Mouse (Mus musculus) embryonic facial prominence, embryonic 13.5 days (tissue): Measurements from ENCODE around the gene Myd88. TPM values are rescaled to one million over a fixed set of nuclear protein-coding genes. Genes with fewer than 3 reads are reported as not detected.
A peak's percentile ranks its signal among the peaks of the same experiment; 100 is the strongest.

Source experiments
- ATAC-seq: fragments of 200-750 bp; cut with Nextera tagmentation; 2 replicates; pipeline ENCODE4 v1.8.0; 2017; ENCODE audit warnings: low read depth; ENCODE audit not compliant: insufficient number of reproducible peaks, insufficient read depth, low FRiP score, low TSS enrichment
- H3K27ac ChIP-seq: fragments of 300-500 bp; sonication (generic); 2 replicates; pipeline ENCODE4 v1.5.1; 2015; ENCODE audit warnings: moderate library complexity, mild to moderate bottlenecking, inconsistent platforms
- H3K27me3 ChIP-seq: fragments of 300-500 bp; sonication (generic); 2 replicates; pipeline ENCODE4 v1.6.1; 2015; ENCODE audit warnings: mild to moderate bottlenecking, inconsistent platforms
- H3K36me3 ChIP-seq: fragments of 300-500 bp; sonication (generic); 2 replicates; pipeline ENCODE4 v1.6.1; 2015; ENCODE audit warnings: mild to moderate bottlenecking, inconsistent platforms
- H3K4me1 ChIP-seq: fragments of 300-500 bp; sonication (generic); 2 replicates; pipeline ENCODE4 v1.6.1; 2015; ENCODE audit warnings: inconsistent platforms
- H3K4me2 ChIP-seq: fragments of 300-500 bp; sonication (generic); 2 replicates; pipeline ENCODE4 v1.6.1; 2015; ENCODE audit warnings: moderate library complexity, mild to moderate bottlenecking, inconsistent platforms
- H3K4me3 ChIP-seq: fragments of 300-500 bp; sonication (generic); 2 replicates; pipeline ENCODE4 v1.5.1; 2015; ENCODE audit warnings: mild to moderate bottlenecking, inconsistent platforms
- H3K9ac ChIP-seq: fragments of 300-500 bp; sonication (generic); 2 replicates; pipeline ENCODE4 v1.6.1; 2015; ENCODE audit warnings: mild to moderate bottlenecking, inconsistent platforms
- H3K9me3 ChIP-seq: fragments of 300-500 bp; sonication (generic); 2 replicates; pipeline ENCODE4 v1.6.1; 2016; ENCODE audit warnings: inconsistent platforms
- WGBS: fragments of 180-500 bp; shearing (Covaris S2); methylation state at CpG from one replicate; pipeline ENCODE4 v1.1.7; 2015; ENCODE audit warnings: mixed read lengths; 5-methylcytosine and 5-hydroxymethylcytosine counted together
- polyA plus RNA-seq: library from polyadenylated mRNA; unstranded; fragments of >200 nt; fragmentation: Nextera tagmentation; extraction: Ambion mirVana; gene quantifications from 2 replicates; pipeline ENCODE4 v1.2.1, GENCODE M21; 2015

Gene Myd88
- polyA plus RNA-seq, 1 experiment from 2014 or later = 17.7 TPM

DNA sequence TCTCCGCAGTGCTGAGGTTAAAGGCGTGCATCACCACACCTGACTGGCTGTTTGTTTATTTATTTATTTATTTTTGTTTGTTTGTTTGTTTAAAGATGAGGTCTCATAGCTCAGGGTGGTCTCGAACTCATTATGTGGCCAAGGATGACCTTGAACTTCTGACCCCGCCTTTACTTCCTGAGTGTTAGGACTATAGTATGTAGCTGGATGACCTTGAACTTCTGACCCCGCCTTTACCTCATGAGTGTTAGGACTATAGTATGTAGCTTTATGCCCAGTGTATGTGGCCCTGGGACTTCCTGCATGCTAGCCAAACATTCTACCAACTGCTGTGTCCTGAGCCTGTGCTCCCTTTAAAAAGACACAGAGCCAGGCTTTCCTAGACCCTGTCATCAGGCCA lies 20.2 kb upstream of the Myd88 start:
- no peaks in the 10 kb centered on the region for H3K36me3 ChIP-seq
- WGBS = 94% methylated on average over 5 of the region's 5 CpGs
- no peak overlapping the region for H3K4me2 ChIP-seq
- H3K4me3 ChIP-seq = no peak overlapping the region
- H3K9ac ChIP-seq = no peak overlapping the region
- ATAC-seq = no peak
- H3K27me3 ChIP-seq = peaks cover 3% of the 10 kb centered on the region; the same call in 1 of the 2 replicates
- no peaks in the 10 kb centered on the region for H3K9me3 ChIP-seq
- H3K27ac ChIP-seq = no peak overlapping the region
- H3K4me1 ChIP-seq = peaks cover 14% of the 10 kb centered on the region

DNA sequence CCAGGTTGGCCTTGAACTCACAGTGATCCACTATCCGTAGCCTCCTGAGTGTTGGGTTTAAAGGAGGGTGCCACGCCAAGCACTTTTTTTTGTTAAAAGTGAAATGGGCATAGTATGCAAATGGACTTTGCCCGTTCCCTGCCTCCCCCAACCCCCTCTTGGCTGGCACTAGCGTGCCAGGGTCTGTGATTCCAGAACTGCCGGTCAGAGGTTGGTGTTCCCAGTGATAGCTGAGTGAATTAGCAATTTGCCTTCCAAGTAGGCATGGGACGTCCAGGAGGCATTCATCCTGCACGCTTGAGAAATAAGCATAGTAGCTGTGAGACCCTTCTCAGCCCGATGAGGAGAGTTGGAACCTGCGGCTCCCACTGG lies 16.8 kb upstream of the Myd88 start:
- no peak overlapping the region for H3K27ac ChIP-seq
- H3K9ac ChIP-seq = peak overlapping the region; percentile 77; the same call in 1 of the 2 replicates
- ATAC-seq = no peak
- H3K9me3 ChIP-seq = no peaks in the 10 kb centered on the region
- H3K36me3 ChIP-seq = no peaks in the 10 kb centered on the region
- H3K4me2 ChIP-seq = peak overlapping the region; percentile 78
- peaks cover 3% of the 10 kb centered on the region; the same call in 1 of the 2 replicates for H3K27me3 ChIP-seq
- WGBS = 47% methylated on average over 9 of the region's 9 CpGs
- peaks cover 10% of the 10 kb centered on the region for H3K4me1 ChIP-seq
- peak overlapping the region; percentile 58 for H3K4me3 ChIP-seq

DNA sequence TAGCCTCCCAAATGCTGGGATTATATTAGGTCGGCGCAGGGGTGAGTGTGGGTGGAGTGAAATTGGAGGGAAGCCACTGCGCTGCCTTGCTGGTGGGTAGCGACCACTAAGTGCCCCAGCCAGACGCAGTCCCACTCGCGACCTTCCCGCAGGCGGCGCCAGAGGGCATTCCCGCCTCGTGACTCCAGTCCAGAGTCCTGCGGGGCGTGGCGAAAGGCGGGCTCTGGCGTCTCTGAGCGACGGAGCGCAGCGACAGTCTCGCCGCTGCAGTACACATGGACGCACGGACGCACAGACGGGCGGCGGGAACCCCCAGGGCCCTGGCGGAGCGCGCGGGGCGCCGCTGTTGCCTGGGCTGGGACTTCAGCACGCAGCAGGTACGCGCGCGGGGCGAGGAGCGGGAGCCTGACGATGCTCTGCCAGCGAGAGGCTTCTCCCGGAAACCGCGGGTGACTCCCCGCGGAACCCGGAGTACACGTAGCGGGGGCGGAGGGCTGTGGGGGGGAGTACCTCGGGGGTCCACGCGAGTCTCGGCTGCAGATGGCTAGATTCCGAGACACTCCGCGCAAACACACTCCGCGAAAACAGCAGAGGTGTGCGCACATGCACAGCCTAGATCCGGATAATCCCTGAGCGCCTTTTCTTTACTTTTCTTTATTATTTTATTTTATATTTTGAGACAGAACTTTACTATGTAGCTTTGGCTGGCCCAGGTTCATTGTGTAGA lies 16.3 kb upstream of the Myd88 start, which contains the start of gene Xylb:
Gene Xylb, plus strand, starts transcription at position 51 of the 727 bp plus-strand sequence.
- Histone ChIP-seq H3K27ac (no peak within 1 kb of the TSS), H3K36me3 (no peaks in the 10 kb centered on the region), H3K4me3 (peak within 1 kb of the TSS; percentile 58), H3K4me1 (peaks cover 6% of the 10 kb centered on the region), H3K27me3 (peaks cover 3% of the 10 kb centered on the region; the same call in 1 of the 2 replicates), H3K9ac (peak within 1 kb of the TSS; percentile 77), H3K9me3 (no peaks in the 10 kb centered on the region), H3K4me2 (peak within 1 kb of the TSS; percentile 78)
- 3% methylated on average over 65 of the region's 65 CpGs for WGBS
- ATAC-seq = peak; percentile 71

DNA sequence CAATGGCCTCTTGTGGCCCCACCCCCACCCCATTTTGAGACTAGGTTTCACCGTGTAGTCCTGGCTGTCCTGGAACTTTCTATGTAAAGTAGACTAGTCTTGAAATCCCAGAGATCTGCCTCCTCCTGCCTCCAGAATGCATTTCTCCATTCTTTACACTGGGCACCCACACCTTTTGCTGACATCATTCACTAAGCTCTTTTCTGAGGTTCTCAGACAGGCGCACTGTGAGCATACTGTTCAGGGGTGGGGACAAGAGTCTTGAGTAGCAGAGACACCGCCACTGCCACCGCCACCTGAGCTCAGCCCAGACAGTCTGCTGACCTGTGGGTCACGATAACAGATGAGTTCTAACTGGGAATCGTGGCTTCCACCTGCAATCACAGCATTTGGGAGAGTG lies 14.7 kb upstream of the Myd88 start:
- no peak overlapping the region for H3K27ac ChIP-seq
- ATAC-seq = no peak
- H3K27me3 ChIP-seq = peaks cover 3% of the 10 kb centered on the region; the same call in 1 of the 2 replicates
- no peak overlapping the region for H3K9ac ChIP-seq
- H3K4me1 ChIP-seq = peaks cover 6% of the 10 kb centered on the region
- H3K36me3 ChIP-seq = peaks cover 9% of the 10 kb centered on the region
- WGBS = 70% methylated on average over 6 of the region's 6 CpGs
- no peak overlapping the region for H3K4me3 ChIP-seq
- H3K9me3 ChIP-seq = no peaks in the 10 kb centered on the region
- no peak overlapping the region for H3K4me2 ChIP-seq

DNA sequence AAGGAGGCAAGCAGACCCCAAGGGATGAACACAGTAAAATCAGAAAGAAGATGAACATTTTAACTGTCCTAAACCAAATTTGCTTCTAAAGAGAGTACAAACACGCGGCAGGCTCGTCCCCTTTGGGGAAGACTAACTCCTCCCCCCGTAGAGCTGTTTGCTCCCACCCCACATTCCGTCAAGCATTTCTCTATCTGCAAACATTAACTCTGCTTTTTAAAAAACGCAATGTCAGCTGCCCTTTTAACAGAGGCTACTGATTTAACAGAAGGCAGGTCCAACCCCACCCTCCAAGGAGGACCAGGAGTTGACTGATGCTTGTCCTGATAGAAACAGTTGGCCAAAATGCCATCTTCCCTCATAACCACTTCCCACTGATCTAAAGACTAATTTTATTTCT lies 12.7 kb upstream of the Myd88 start:
- Histone ChIP-seq H3K9ac (no peak overlapping the region), H3K27ac (no peak overlapping the region), H3K4me1 (peaks cover 6% of the 10 kb centered on the region), H3K36me3 (peaks cover 19% of the 10 kb centered on the region), H3K4me2 (no peak overlapping the region), H3K9me3 (no peaks in the 10 kb centered on the region), H3K27me3 (peaks cover 3% of the 10 kb centered on the region; the same call in 1 of the 2 replicates), H3K4me3 (no peak overlapping the region)
- ATAC-seq = no peak
- WGBS = 81% methylated on average over 6 of the region's 6 CpGs

DNA sequence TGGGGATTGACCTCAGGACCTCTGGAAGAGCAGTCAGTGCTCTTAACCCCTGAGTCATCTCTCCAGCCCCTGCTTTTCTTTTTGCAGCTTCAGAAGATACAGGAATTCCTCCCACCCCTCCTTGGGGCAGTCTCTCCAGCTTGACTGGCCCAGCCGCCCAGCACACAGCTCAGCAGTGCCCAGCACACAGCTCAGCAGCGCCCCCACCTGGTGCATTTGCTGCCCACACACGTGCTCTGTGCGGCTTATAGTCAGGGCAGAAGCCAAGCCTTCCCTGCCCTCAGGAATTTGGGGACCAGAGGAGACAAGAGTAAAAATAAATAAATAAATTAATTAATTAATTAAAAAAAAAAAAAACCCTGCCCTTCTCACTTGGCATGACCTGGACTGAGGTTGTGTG lies 10.8 kb upstream of the Myd88 start:
- WGBS = 32% methylated on average over 4 of the region's 4 CpGs
- Histone ChIP-seq H3K4me2 (no peak overlapping the region), H3K9me3 (no peaks in the 10 kb centered on the region), H3K27me3 (no peaks in the 10 kb centered on the region), H3K9ac (no peak overlapping the region), H3K36me3 (peaks cover 35% of the 10 kb centered on the region), H3K4me3 (no peak overlapping the region), H3K27ac (no peak overlapping the region), H3K4me1 (no peaks in the 10 kb centered on the region)
- ATAC-seq = no peak

DNA sequence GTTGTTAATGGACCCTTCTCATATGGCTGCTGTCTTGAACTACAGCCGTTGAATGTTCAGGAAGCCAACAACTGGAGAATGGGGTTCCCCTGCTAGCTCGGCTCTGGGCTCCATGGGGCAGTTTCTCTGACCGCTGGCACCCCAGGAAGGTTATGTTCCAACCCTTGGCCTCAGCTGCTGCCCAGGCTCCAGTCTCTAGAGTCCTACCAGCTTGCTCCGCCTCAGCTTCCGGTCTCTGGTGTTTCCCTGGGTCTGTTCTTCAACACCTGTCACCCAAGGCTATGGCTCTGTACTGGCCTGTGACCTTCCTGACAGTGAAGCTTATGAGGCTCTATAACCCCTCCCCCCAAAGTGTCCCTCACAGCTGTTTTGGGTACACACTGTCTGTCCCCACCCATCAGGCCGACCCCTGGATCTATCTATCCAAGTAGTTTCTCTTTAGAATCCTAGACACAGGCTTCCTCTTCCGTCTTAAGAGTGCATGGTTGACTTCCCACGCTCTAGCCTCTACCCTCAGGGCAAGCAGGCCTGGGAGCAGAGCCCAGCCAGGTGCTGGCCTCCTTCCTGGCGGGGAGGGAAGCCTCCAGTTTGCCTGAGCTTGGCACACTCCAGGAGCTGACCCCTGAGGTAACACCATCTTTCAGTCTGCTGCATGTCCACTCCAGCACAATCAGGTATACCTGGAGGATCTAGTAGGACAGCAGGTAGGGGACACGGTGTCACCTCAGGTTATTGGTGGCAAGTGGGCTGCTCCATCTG lies 9.9 kb upstream of the Myd88 start:
- no peaks in the 10 kb centered on the region for H3K4me1 ChIP-seq

DNA sequence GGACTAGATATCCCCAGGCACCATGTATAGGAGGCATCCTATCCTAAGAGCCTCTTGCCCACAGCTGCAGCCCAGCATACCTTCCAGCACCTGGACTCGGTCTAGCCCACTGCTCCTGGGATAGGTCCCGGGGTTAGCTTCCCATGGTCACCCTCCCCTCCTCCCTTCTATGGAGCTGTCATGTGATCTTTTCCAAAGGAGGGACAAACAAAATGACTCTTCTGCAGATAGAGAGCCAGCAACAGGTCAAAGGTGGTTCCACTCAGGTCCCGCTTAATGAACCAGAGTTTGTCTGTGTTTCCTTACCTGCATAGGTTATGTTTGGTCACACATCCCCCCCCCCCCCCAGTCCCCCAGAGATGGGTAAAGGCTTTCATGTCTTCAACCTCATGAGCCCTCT lies 9.3 kb upstream of the Myd88 start:
- 84% methylated on average over 3 of the region's 3 CpGs for WGBS
- no peak for ATAC-seq
- Histone ChIP-seq H3K4me2 (no peak overlapping the region), H3K4me1 (no peaks in the 10 kb centered on the region), H3K9me3 (no peaks in the 10 kb centered on the region), H3K4me3 (no peak overlapping the region), H3K27ac (no peak overlapping the region), H3K27me3 (no peaks in the 10 kb centered on the region), H3K36me3 (peaks cover 51% of the 10 kb centered on the region), H3K9ac (no peak overlapping the region)

More for the DNA sequence above, 9.9 kb upstream of the Myd88 start:
- ATAC-seq = no peak
- H3K4me2 ChIP-seq = no peak overlapping the region
- H3K4me3 ChIP-seq = no peak overlapping the region
- no peak overlapping the region for H3K9ac ChIP-seq
- H3K27me3 ChIP-seq = no peaks in the 10 kb centered on the region
- WGBS = 87% methylated on average over 10 of the region's 10 CpGs
- no peaks in the 10 kb centered on the region for H3K9me3 ChIP-seq
- peaks cover 45% of the 10 kb centered on the region for H3K36me3 ChIP-seq
- no peak overlapping the region for H3K27ac ChIP-seq

DNA sequence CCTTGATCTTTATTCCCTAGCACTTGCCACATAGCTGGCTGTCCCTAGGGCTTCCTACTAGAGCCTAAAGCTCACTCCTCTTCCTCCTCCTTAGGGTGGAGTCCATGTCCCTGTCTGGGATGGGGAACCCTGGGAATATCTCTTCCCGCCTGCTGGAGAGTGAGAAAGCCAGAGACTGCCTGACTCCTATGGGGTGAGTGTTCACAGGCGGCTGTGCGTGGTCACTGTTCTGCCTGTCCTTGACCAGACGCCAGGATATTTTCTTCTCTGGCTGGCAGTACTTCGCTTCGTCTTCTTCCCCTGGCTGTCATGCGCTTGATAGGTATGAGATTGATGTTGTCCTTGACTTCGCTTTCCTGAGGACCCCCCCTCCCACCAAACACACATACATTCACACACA lies 5.2 kb upstream of the Myd88 start:
- H3K9ac ChIP-seq = no peak overlapping the region
- no peaks in the 10 kb centered on the region for H3K9me3 ChIP-seq
- H3K27me3 ChIP-seq = no peaks in the 10 kb centered on the region
- 91% methylated on average over 8 of the region's 8 CpGs for WGBS
- H3K4me1 ChIP-seq = peaks cover 12% of the 10 kb centered on the region
- no peak overlapping the region for H3K4me3 ChIP-seq
- no peak for ATAC-seq
- H3K36me3 ChIP-seq = peaks cover 74% of the 10 kb centered on the region
- H3K4me2 ChIP-seq = no peak overlapping the region
- H3K27ac ChIP-seq = no peak overlapping the region

DNA sequence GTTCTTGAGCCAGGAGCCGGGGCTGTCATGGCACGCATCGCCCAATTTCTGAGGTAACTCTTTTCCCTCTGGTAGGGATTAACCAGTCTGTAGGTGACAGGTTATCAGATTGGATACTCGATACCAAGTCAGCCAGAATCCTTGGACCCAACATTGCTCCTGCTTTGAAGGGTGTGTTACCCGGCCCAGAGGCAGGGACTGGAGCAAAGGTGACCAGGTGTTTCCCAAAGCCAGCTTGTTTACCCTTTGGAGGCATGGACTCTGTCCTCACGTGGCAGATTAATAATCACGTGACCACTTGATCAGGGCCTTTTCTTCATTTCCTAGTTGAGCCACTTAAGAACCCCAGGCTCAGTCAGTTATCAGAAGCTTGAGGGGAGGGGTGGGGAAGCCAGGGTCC lies 1.5 kb upstream of the Myd88 start:
- peak overlapping the region; percentile 81; the same call in 1 of the 2 replicates for H3K4me2 ChIP-seq
- 84% methylated on average over 7 of the region's 7 CpGs for WGBS

DNA sequence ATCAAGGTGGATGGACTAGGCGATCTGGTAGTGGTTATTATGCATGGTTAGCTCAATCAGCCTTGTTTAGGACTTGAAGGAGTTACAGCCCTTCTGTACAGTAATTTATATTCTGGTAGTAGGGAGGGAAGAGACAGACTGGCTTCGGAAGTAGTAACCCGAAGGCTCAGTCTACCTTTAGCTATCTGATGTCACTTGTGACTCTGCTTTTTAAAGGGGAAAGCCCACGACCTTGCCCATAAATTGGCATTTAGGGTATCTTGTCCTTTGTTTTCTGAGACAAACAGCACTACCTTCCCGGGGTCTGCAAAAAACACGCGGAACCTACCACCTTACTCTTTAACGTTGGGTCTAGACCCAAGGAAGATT lies 1.0 kb downstream of the Myd88 start:
- 5% methylated on average over 8 of the region's 8 CpGs for WGBS
- Histone ChIP-seq H3K27me3 (no peaks in the 10 kb centered on the region), H3K9me3 (no peaks in the 10 kb centered on the region), H3K36me3 (peaks cover 24% of the 10 kb centered on the region), H3K4me1 (peaks cover 24% of the 10 kb centered on the region), H3K4me3 (peak overlapping the region; percentile 85), H3K27ac (peak overlapping the region; percentile 94), H3K9ac (peak overlapping the region; percentile 81), H3K4me2 (peak overlapping the region; percentile 81)
- ATAC-seq = no peak

More for the DNA sequence above, 1.5 kb upstream of the Myd88 start:
- H3K9me3 ChIP-seq = no peaks in the 10 kb centered on the region
- H3K27ac ChIP-seq = no peak overlapping the region
- 0 out of 2 replicates have a peak overlapping the region, but pooled peaks have one; percentile 85 for H3K4me3 ChIP-seq
- H3K4me1 ChIP-seq = peaks cover 24% of the 10 kb centered on the region
- H3K36me3 ChIP-seq = peaks cover 49% of the 10 kb centered on the region
- H3K27me3 ChIP-seq = no peaks in the 10 kb centered on the region
- ATAC-seq = no peak
- H3K9ac ChIP-seq = 0 out of 2 replicates have a peak overlapping the region, but pooled peaks have one; percentile 33
